Mouse (Mus musculus) hindbrain, embryonic 16.5 days (tissue): ENCODE measurements at regions not wholly inside any gene's neighbourhood (a gene's known extent, or its start where the extent isn't known, plus 50 kb on each side); places are given as distances from the start of the nearest gene placed in this dataset.

Experiments used
- ATAC-seq: fragments of 200-750 bp; cut with Nextera tagmentation; 2 replicates; pipeline ENCODE4 v1.8.0; 2017; ENCODE audit warnings: moderate TSS enrichment, moderate library complexity
- H3K27ac ChIP-seq: fragments of 300-500 bp; sonication (generic); 2 replicates; pipeline ENCODE4 v1.5.1; 2014; ENCODE audit warnings: low read depth, mild to moderate bottlenecking, control low read depth, low read length, moderate library complexity
- H3K27me3 ChIP-seq: fragments of 300-500 bp; sonication (generic); replicated peaks from 2 replicates; pipeline ENCODE4 v1.6.1; 2014; ENCODE audit warnings: low read length; ENCODE audit not compliant: control insufficient read depth, insufficient read depth
- H3K36me3 ChIP-seq: fragments of 300-500 bp; sonication (generic); 2 replicates; pipeline ENCODE4 v1.6.1; 2014; ENCODE audit warnings: mild to moderate bottlenecking, low read length, moderate library complexity, mixed read lengths; ENCODE audit not compliant: control insufficient read depth, insufficient read depth
- H3K4me1 ChIP-seq: fragments of 300-500 bp; sonication (generic); 2 replicates; pipeline ENCODE4 v1.6.1; 2014; ENCODE audit warnings: low read depth, low read length; ENCODE audit not compliant: control insufficient read depth, insufficient read depth
- H3K4me2 ChIP-seq: fragments of 300-500 bp; sonication (generic); 2 replicates; pipeline ENCODE4 v1.6.1; 2014; ENCODE audit warnings: mild to moderate bottlenecking, low read length, control low read depth, moderate library complexity
- H3K4me3 ChIP-seq: fragments of 300-500 bp; sonication (generic); 2 replicates; pipeline ENCODE4 v1.5.1; 2014; ENCODE audit warnings: mild to moderate bottlenecking, low read length, control low read depth, moderate library complexity
- H3K9ac ChIP-seq: fragments of 300-500 bp; sonication (generic); 2 replicates; pipeline ENCODE4 v1.6.1; 2014; ENCODE audit warnings: low read depth, mild to moderate bottlenecking, control low read depth, low read length, moderate library complexity
- H3K9me3 ChIP-seq: fragments of 300-500 bp; sonication (generic); 2 replicates; pipeline ENCODE4 v1.6.1; 2014; ENCODE audit warnings: mild to moderate bottlenecking, low read length, moderate library complexity; ENCODE audit not compliant: control insufficient read depth
- WGBS: fragments of 180-500 bp; shearing (Covaris S2); extraction: QIAGEN DNeasy Blood & Tissue Kit; methylation state at CpG from one replicate; pipeline ENCODE4 v1.1.7; 2014; 5-methylcytosine and 5-hydroxymethylcytosine counted together

DNA sequence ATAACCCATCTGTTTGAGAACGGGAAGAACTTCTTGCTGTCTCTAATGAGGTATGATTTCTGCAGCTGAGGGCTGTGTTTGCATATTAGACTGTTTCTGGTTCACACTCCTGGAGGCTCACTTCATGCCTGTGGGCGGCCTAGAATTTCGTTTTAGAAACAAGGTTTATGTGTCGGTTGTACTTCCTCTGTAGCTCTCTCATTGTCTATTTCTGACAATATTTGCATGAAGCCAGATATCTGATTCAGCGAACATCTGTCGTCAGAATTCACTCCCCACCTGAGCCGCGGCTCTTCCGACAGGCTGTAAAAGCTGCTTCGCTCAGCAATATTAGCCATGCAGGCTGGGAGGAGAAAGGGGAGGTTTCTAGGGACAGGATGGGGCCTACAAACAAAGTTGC is 233.4 kb downstream of the Adra2a start:
- ATAC-seq: no peak
- WGBS: 83% methylated on average over 10 of the region's 10 CpGs

DNA sequence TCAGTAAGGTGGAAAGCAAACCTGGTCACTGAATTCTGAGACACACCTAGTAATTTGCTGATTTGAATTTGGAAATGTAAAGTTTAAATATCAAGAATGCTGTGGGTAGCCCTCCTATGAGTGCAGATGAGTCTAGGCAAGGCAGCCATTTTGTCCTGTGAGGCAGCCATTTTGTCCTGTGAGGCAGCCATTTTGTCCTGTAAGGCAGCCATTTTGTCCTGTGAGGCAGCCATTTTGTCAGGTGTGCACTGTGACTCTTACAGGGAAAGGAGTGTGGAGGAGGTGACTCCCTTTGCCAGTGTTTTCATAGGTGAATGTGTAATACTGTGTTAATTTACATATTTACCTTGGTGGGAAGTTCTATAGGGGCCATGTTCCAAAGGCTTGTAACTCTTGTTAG is 241.5 kb downstream of the Adra2a start:
- no peak overlapping the region for H3K4me3 ChIP-seq
- H3K4me2 ChIP-seq: no peak overlapping the region
- no peaks in the 10 kb centered on the region for H3K36me3 ChIP-seq
- no peak overlapping the region for H3K27ac ChIP-seq
- H3K27me3 ChIP-seq: no peaks in the 10 kb centered on the region
- H3K9ac ChIP-seq: no peak overlapping the region
- no peaks in the 10 kb centered on the region for H3K4me1 ChIP-seq
- H3K9me3 ChIP-seq: no peaks in the 10 kb centered on the region
- no peak for ATAC-seq

More for the DNA sequence above, 233.4 kb downstream of the Adra2a start:
- H3K9ac ChIP-seq: no peak overlapping the region
- no peak overlapping the region for H3K4me3 ChIP-seq
- no peaks in the 10 kb centered on the region for H3K27me3 ChIP-seq
- H3K4me1 ChIP-seq: no peaks in the 10 kb centered on the region
- H3K4me2 ChIP-seq: no peak overlapping the region
- no peaks in the 10 kb centered on the region for H3K9me3 ChIP-seq
- H3K36me3 ChIP-seq: no peaks in the 10 kb centered on the region
- H3K27ac ChIP-seq: no peak overlapping the region

DNA sequence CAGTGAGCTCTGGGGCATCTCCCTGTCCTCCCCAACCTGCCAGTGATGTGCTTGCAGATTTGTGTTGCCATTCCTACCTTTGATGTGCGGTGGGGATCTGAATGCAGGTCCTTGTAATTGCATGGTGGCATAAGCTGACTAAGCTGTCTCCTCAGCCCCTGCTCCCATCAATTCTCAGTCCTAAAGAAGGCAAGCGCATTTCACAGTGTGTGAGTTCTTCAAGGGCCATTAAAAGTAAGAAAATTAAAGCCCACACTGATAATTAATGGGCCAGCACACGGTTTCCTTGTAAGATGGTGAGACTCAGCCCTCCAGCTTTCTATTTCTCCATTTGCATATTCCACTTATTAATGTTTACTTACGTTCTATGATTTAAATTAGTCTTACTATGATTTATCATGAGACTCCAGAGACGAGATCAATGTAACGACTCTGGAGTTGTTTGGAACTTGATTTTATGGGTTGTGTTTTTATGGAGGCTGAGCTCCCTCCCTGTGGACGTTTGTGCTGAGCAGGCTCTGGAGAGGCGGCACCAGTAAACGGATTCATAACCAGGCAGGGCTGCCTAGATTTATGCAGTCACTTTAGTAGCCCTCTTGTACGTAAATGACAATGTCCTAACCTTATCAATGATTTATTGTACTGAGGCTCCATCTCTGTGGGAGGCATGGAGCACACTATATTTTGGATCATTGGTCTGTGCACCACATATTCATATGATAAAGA is 253.9 kb downstream of the Adra2a start:
- no peaks in the 10 kb centered on the region for H3K27me3 ChIP-seq
- no peaks in the 10 kb centered on the region for H3K36me3 ChIP-seq
- H3K27ac ChIP-seq: no peak overlapping the region
- H3K4me3 ChIP-seq: no peak overlapping the region
- WGBS: 63% methylated on average over 10 of the region's 10 CpGs
- no peak overlapping the region for H3K4me2 ChIP-seq
- no peaks in the 10 kb centered on the region for H3K9me3 ChIP-seq
- H3K9ac ChIP-seq: no peak overlapping the region
- no peak for ATAC-seq
- no peaks in the 10 kb centered on the region for H3K4me1 ChIP-seq

DNA sequence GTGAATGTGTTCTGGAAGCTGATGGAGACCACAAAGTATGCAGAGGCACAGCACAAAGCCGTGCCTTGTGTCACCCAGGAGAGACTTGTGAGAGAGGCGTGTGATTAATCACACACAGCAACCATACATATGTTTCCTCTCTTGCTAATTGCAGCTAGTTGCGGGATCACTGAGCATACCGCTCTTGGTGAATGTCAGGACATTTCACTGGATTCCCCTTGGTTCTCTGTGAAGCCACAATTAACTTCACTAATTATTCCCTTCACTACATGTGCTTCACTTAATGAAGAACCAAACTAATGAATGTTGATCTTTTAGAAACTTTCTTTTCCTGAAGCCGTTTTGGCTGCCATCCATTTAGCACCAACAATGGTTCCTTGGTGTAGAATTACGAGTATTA is 267.3 kb downstream of the Adra2a start:
- Histone ChIP-seq H3K9ac (no peak overlapping the region), H3K27ac (no peak overlapping the region), H3K4me1 (no peaks in the 10 kb centered on the region), H3K36me3 (no peaks in the 10 kb centered on the region), H3K4me2 (no peak overlapping the region), H3K27me3 (no peaks in the 10 kb centered on the region), H3K4me3 (no peak overlapping the region), H3K9me3 (no peaks in the 10 kb centered on the region)
- ATAC-seq: peak; percentile 50; the same call in 1 of the 2 replicates
- 54% methylated on average over 6 of the region's 6 CpGs for WGBS

DNA sequence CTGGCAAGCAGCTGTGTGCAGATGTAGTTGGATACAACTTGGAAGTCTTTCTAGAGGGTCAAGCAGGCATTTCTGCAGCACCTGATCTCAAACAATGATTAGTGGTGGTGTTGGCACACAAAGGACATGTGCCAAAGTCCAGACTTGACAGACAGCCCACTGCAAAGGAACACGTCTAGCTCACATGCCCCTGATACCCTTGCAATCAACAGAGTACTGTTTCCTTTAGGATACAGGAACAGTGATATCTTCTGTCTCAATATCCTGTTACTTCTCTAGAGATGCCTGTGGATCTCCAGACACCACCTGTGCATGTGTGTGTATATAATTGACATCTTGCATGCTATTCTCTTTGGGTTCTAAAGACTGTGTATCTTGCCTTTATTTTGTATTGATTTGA is 267.8 kb downstream of the Adra2a start:
- Histone ChIP-seq H3K4me3 (no peak overlapping the region), H3K9me3 (no peaks in the 10 kb centered on the region), H3K27me3 (no peaks in the 10 kb centered on the region), H3K4me2 (no peak overlapping the region), H3K27ac (no peak overlapping the region), H3K36me3 (no peaks in the 10 kb centered on the region), H3K4me1 (no peaks in the 10 kb centered on the region), H3K9ac (no peak overlapping the region)
- 68% methylated on average over 1 of the region's 1 CpGs for WGBS
- ATAC-seq: 0 out of 2 replicates have a peak, but pooled peaks have one; percentile 14

DNA sequence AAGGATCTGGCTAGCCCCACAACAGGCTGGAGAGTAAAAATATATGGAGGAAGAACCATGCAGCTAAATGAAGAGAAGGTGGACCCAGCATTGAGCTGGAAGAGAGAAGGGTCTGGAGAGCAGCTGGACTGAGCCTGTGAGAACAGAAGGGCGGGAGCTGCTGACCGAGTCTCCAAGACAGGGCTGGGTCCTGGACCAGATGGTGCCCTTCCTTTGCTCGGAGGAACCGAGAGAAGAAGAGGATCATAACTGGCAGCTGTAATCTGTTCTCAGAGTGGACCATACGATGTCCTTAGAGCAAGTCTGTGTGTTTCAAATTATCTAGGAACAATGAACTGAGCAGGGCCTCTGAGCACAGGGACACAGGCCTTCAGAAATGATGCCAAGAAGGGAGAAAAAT is 279.3 kb downstream of the Adra2a start:
- H3K27me3 ChIP-seq: no peaks in the 10 kb centered on the region
- 0 out of 2 replicates have a peak, but pooled peaks cover 4% of the 10 kb centered on the region for H3K9me3 ChIP-seq
- H3K4me3 ChIP-seq: no peak overlapping the region
- H3K9ac ChIP-seq: no peak overlapping the region
- H3K36me3 ChIP-seq: no peaks in the 10 kb centered on the region
- H3K27ac ChIP-seq: no peak overlapping the region
- no peaks in the 10 kb centered on the region for H3K4me1 ChIP-seq
- no peak overlapping the region for H3K4me2 ChIP-seq
- 73% methylated on average over 5 of the region's 5 CpGs for WGBS
- ATAC-seq: no peak

DNA sequence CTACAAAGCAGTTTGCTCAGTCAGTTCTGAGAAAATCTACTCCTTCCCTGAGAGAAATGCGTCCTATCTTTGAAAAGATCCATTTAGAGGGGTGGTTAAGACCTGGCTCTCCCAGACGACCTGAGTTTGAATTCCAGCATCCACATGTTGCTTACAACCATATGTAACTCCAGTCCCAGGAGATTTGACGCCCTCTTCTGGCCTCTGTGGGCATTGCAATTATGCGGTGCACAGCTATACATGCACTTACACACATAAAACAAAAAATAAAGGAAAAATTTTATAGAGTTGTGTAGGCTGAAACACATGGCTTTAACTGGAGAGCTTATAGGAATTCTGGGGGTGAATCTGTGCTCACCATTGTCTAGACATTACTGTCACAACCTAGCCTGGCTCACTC is 281.0 kb downstream of the Adra2a start:
- Histone ChIP-seq H3K9me3 (0 out of 2 replicates have a peak, but pooled peaks cover 4% of the 10 kb centered on the region), H3K4me3 (no peak overlapping the region), H3K9ac (no peak overlapping the region), H3K36me3 (no peaks in the 10 kb centered on the region), H3K27ac (no peak overlapping the region), H3K27me3 (no peaks in the 10 kb centered on the region), H3K4me1 (no peaks in the 10 kb centered on the region), H3K4me2 (no peak overlapping the region)
- ATAC-seq: no peak
- WGBS: 63% methylated on average over 4 of the region's 4 CpGs

DNA sequence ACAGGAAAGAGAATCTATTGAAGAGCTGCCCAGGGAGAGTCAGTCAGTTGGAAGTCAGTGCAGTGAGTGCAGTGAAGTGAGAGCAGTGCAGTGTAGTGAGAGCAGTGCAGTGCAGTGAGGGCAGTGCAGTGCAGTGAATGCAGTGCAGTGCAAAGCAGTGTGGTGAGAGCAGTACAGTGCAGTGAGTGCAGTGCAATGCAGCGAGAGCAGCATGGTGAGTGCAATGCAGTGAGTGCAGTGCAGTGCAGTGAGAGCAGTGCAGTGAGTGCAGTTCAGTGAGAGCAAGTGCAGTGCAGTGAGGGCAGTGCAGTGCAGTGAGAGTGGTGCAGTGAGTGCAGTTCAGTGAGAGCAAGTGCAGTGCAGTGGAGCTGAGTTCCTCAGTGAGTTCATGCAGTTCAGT is 288.2 kb downstream of the Adra2a start:
- WGBS: 100% methylated on average over 1 of the region's 1 CpGs

DNA sequence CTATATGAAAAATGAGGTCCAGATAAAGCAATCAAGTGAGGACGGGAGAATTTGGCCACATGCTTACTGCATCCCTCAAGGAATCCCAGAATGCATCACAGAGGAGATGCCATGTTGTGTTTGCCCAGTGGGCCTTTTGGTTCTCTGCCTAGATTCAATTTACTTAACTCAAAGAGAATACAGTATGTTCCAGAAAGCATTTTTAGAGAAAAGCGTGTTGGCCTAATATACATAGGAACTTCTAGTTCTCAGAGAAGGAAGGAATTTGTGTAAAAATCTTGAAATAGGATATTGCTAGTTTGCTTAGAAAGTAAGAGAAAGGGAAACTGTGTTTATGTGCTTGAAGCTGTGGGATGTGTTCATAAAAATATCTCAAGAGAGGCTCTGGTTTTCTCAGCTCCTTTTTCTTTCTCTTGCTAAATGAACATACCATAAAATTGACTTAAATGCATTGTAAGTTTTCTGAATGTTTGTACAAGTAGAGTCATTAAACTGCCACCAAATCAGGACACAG is 296.9 kb downstream of the Adra2a start:
- 87% methylated on average over 2 of the region's 2 CpGs for WGBS
- H3K27ac ChIP-seq: no peak overlapping the region
- H3K4me3 ChIP-seq: no peak overlapping the region

More for the DNA sequence above, 288.2 kb downstream of the Adra2a start:
- Histone ChIP-seq H3K4me2 (no peak overlapping the region), H3K27ac (no peak overlapping the region), H3K4me3 (no peak overlapping the region), H3K36me3 (no peaks in the 10 kb centered on the region), H3K4me1 (no peaks in the 10 kb centered on the region), H3K9ac (no peak overlapping the region), H3K27me3 (no peaks in the 10 kb centered on the region), H3K9me3 (peaks cover 9% of the 10 kb centered on the region)
- no peak for ATAC-seq

More for the DNA sequence above, 296.9 kb downstream of the Adra2a start:
- H3K4me2 ChIP-seq: no peak overlapping the region
- no peaks in the 10 kb centered on the region for H3K4me1 ChIP-seq
- H3K36me3 ChIP-seq: no peaks in the 10 kb centered on the region
- H3K27me3 ChIP-seq: no peaks in the 10 kb centered on the region
- ATAC-seq: no peak
- no peak overlapping the region for H3K9ac ChIP-seq
- no peaks in the 10 kb centered on the region for H3K9me3 ChIP-seq
